Mouse (Mus musculus) liver, adult 2 months (tissue): ENCODE results near the gene Fcgr4.

Experiments used
- CTCF ChIP-seq: fragments of 200-500 bp; IDR thresholded peaks from 2 replicates; pipeline ENCODE4 v1.5.1; 2011; ENCODE audit warnings: low read depth, low read length, control low read depth
- POLR2A ChIP-seq: fragments of 200-500 bp; IDR thresholded peaks from 2 replicates; pipeline ENCODE4 v1.6.1; 2011; ENCODE audit warnings: low read length, control low read depth; ENCODE audit not compliant: insufficient read depth; ENCODE audit errors: extremely low read depth

DNA sequence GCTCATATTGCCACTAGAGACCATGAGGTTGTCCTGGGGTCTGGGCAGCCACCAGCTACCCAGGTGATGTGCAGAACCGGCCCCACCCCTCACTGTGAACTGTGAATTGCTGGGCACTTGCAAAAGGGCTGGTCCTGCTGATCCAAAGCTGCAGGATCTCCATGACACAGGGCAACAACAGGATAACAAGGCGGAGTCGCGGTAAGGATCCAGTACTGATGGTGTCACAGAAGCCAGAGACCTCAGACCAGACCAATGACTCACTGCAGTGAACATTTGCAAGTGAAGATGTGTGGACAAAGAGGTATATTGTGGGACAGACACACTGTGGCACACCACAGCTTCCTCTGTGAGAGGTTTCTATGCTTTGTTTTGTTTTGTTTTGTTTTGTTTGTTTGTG is 40.1 kb upstream of the Fcgr4 start:
- TF ChIP-seq POLR2A (no peak), CTCF (no peak)
